Mouse (Mus musculus) forebrain, postnatal 0 days (tissue): ENCODE data around the gene Ttll8. TPM values are rescaled to one million over a fixed set of nuclear protein-coding genes. Genes with fewer than 3 reads are reported as not detected.

Source experiments
- ATAC-seq: fragments of 200-750 bp; cut with Nextera tagmentation; 2 replicates; pipeline ENCODE4 v1.8.0; 2017; ENCODE audit warnings: mild to moderate bottlenecking, moderate library complexity
- DNase-seq: peaks from one replicate; pipeline ENCODE4 v3.0.0-alpha.2; 2015
- H3K27ac ChIP-seq: fragments of 300-500 bp; sonication (generic); 2 replicates; pipeline ENCODE4 v1.5.1; 2014; ENCODE audit warnings: low read depth, mild to moderate bottlenecking, antibody characterized with exemption, low read length, moderate library complexity, mixed read lengths
- H3K27me3 ChIP-seq: fragments of 300-500 bp; sonication (generic); 2 replicates; pipeline ENCODE4 v1.6.1; 2014; ENCODE audit warnings: mild to moderate bottlenecking, low read length, mixed read lengths; ENCODE audit not compliant: insufficient read depth
- H3K36me3 ChIP-seq: fragments of 300-500 bp; sonication (generic); 2 replicates; pipeline ENCODE4 v1.6.1; 2014; ENCODE audit warnings: mild to moderate bottlenecking, moderate library complexity; ENCODE audit not compliant: insufficient read depth
- H3K4me1 ChIP-seq: fragments of 300-500 bp; sonication (generic); 2 replicates; pipeline ENCODE4 v1.6.1; 2014; ENCODE audit warnings: antibody characterized with exemption; ENCODE audit not compliant: insufficient read depth
- H3K4me2 ChIP-seq: fragments of 300-500 bp; sonication (generic); 2 replicates; pipeline ENCODE4 v1.6.1; 2014; ENCODE audit warnings: low read depth, mild to moderate bottlenecking, moderate library complexity
- H3K4me3 ChIP-seq: fragments of 300-500 bp; sonication (generic); 2 replicates; pipeline ENCODE4 v1.5.1; 2014; ENCODE audit warnings: low read depth, low read length, mixed read lengths
- H3K9ac ChIP-seq: fragments of 300-500 bp; sonication (generic); 2 replicates; pipeline ENCODE4 v1.6.1; 2014; ENCODE audit warnings: mild to moderate bottlenecking
- H3K9me3 ChIP-seq: fragments of 300-500 bp; sonication (generic); 2 replicates; pipeline ENCODE4 v1.6.1; 2016; ENCODE audit warnings: low read length
- CTCF ChIP-seq: sonication (generic); IDR thresholded peaks from 2 replicates; pipeline ENCODE4 v1.5.1; 2016; ENCODE audit warnings: antibody characterized with exemption, control low read depth, low read depth
- WGBS: fragments of 180-500 bp; shearing (Covaris S2); extraction: QIAGEN DNeasy Blood & Tissue Kit; methylation state at CpG from one replicate; pipeline ENCODE4 v1.1.7; 2014; 5-methylcytosine and 5-hydroxymethylcytosine counted together
- polyA plus RNA-seq: library from polyadenylated mRNA; unstranded; fragments of >200 nt; fragmentation: Nextera tagmentation; extraction: Ambion mirVana; gene quantifications from 2 replicates; pipeline ENCODE4 v1.2.1, GENCODE M21; 2015
- total RNA-seq: library from RNA; depleted of rRNA; stranded (reverse); fragments of >200 nt; gene quantifications from 2 replicates; pipeline ENCODE4 v1.2.3, GENCODE M21; 2014

Gene Ttll8
- total and polyA plus RNA-seq, 2 experiments from 2014 or later = 0.29 to 0.52 TPM

- 68% methylated on average over 8 of the region's 8 CpGs for WGBS
- no peaks in the 10 kb centered on the region for H3K9me3 ChIP-seq
- DNase-seq (no peak), ATAC-seq (no peak)
- H3K4me1 ChIP-seq = peaks cover 5% of the 10 kb centered on the region
- H3K4me3 ChIP-seq = no peak overlapping the region
- peaks cover 1% of the 10 kb centered on the region for H3K36me3 ChIP-seq
- H3K9ac ChIP-seq = no peak overlapping the region
- H3K4me2 ChIP-seq = no peak overlapping the region
- H3K27me3 ChIP-seq = no peaks in the 10 kb centered on the region
- TF ChIP-seq CTCF = no peak
- H3K27ac ChIP-seq = no peak overlapping the region
Observed at GRCm38 (mm10) chr15:88859206-88859970, 94.8 kb downstream of the Ttll8 start.

GRCm38 (mm10) chr15:88858707-88859106 is 95.5 kb downstream of the Ttll8 start:
- H3K36me3 ChIP-seq = no peaks in the 10 kb centered on the region
- WGBS = 67% methylated on average over 2 of the region's 2 CpGs
- no peak overlapping the region for H3K4me3 ChIP-seq
- DNase-seq (no peak), ATAC-seq (no peak)
- H3K27me3 ChIP-seq = no peaks in the 10 kb centered on the region
- no peaks in the 10 kb centered on the region for H3K9me3 ChIP-seq
- H3K4me2 ChIP-seq = no peak overlapping the region
- 0 out of 2 replicates have a peak, but pooled peaks cover 4% of the 10 kb centered on the region for H3K4me1 ChIP-seq
- H3K27ac ChIP-seq = no peak overlapping the region
- no peak overlapping the region for H3K9ac ChIP-seq
- TF ChIP-seq CTCF = no peak

GRCm38 (mm10) chr15:88858141-88858541 is 96.1 kb downstream of the Ttll8 start:
- H3K36me3 ChIP-seq = no peaks in the 10 kb centered on the region
- H3K4me3 ChIP-seq = no peak overlapping the region
- no peak overlapping the region for H3K9ac ChIP-seq
- DNase-seq (no peak), ATAC-seq (no peak)
- H3K4me1 ChIP-seq = 0 out of 2 replicates have a peak, but pooled peaks cover 4% of the 10 kb centered on the region
- no peaks in the 10 kb centered on the region for H3K27me3 ChIP-seq
- H3K27ac ChIP-seq = no peak overlapping the region
- WGBS = 73% methylated on average over 3 of the region's 3 CpGs
- no peak overlapping the region for H3K4me2 ChIP-seq
- no peak for TF ChIP-seq CTCF
- no peaks in the 10 kb centered on the region for H3K9me3 ChIP-seq

- no peak for TF ChIP-seq CTCF
Observed at GRCm38 (mm10) chr15:88857361-88857760, 96.9 kb downstream of the Ttll8 start.

GRCm38 (mm10) chr15:88856613-88857012 is 97.6 kb downstream of the Ttll8 start:
- Histone ChIP-seq H3K36me3 (no peaks in the 10 kb centered on the region), H3K27me3 (no peaks in the 10 kb centered on the region), H3K4me3 (no peak overlapping the region), H3K4me1 (0 out of 2 replicates have a peak, but pooled peaks cover 3% of the 10 kb centered on the region), H3K9ac (no peak overlapping the region), H3K27ac (no peak overlapping the region), H3K9me3 (no peaks in the 10 kb centered on the region), H3K4me2 (no peak overlapping the region)
- 86% methylated on average over 5 of the region's 5 CpGs for WGBS
- ATAC-seq = no peak
- no peak for TF ChIP-seq CTCF
- no peak for DNase-seq

More at GRCm38 (mm10) chr15:88857361-88857760, 96.9 kb downstream of the Ttll8 start:
- Histone ChIP-seq H3K4me1 (0 out of 2 replicates have a peak, but pooled peaks cover 4% of the 10 kb centered on the region), H3K27ac (no peak overlapping the region), H3K9me3 (no peaks in the 10 kb centered on the region), H3K4me2 (no peak overlapping the region), H3K4me3 (no peak overlapping the region), H3K27me3 (no peaks in the 10 kb centered on the region), H3K36me3 (no peaks in the 10 kb centered on the region), H3K9ac (no peak overlapping the region)
- DNase-seq (no peak), ATAC-seq (no peak)
- 94% methylated on average over 7 of the region's 7 CpGs for WGBS

- DNase-seq = no peak
- WGBS = 77% methylated on average over 6 of the region's 6 CpGs
- Histone ChIP-seq H3K27me3 (no peaks in the 10 kb centered on the region), H3K9ac (no peak overlapping the region), H3K4me2 (no peak overlapping the region), H3K27ac (no peak overlapping the region), H3K4me1 (no peaks in the 10 kb centered on the region), H3K4me3 (no peak overlapping the region), H3K36me3 (no peaks in the 10 kb centered on the region), H3K9me3 (no peaks in the 10 kb centered on the region)
- TF ChIP-seq CTCF = no peak
- no peak for ATAC-seq
Observed at GRCm38 (mm10) chr15:88855896-88856417, 98.3 kb downstream of the Ttll8 start.
